Mouse (Mus musculus): ENCODE results near the gene Mettl25. TPM values are rescaled to one million over a fixed set of nuclear protein-coding genes. Genes with fewer than 3 reads are reported as not detected.

The Mettl25 gene
- total RNA-seq, 1 experiment = 14.2 TPM

DNA sequence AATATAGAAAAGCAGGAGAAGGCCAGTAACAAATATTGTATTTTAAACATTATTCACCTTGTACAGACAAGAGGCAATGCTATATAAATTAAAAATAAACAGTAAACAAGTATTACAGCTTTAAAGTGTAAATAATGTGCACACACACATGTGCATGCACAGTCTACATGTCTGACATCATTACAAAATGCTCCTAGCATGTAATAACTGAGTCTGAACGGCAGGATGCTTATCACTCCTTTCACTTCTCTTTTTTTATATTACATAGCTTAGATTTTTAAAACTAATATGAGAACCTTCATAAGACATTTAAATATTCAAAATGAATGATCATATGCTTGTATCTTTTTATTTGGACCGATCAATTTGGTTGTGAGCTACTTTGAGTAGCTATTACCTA, 77.2 kb downstream of the Mettl25 start:
- H3K4me1 ChIP-seq (ENCODE audit: control insufficient read depth in 2 of 2, insufficient read depth in 2 of 2, low read length in 2 of 2, poor library complexity in 1 of 2) = no peaks in the 10 kb centered on the region

DNA sequence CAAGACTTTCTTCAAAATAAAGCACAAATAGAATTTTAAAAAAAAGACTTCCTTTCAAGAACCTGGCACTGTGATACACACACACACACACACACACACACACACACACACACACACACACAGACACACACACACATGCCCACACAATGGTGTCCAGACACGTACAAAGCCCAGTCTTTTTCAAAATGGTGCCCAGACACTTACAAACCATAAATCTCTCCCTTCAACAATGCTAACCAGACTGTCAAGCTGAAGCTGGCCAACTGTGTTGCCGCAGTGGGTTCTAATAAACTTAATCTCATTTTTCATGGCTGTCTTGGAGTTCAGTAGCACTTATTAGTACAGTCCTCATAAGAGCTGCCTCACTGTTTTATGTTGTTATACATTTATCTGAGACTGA, 80.7 kb downstream of the Mettl25 start:
- Histone ChIP-seq H3K27ac (ENCODE audit: insufficient read depth, low read depth, low read length, poor library complexity, severe bottlenecking) (no peak overlapping the region), H3K9me3 (ENCODE audit: control insufficient read depth, insufficient read depth, low read depth, low read length) (no peaks in the 10 kb centered on the region), H3K36me3 (ENCODE audit: control insufficient read depth, insufficient read depth, low read length, poor library complexity, severe bottlenecking) (no peaks in the 10 kb centered on the region), H3K4me1 (ENCODE audit: control insufficient read depth in 2 of 2, insufficient read depth in 2 of 2, low read length in 2 of 2, poor library complexity in 1 of 2) (no peaks in the 10 kb centered on the region), H3K4me3 (ENCODE audit: insufficient read depth in 1 of 2, low read depth in 1 of 2, low read length in 2 of 2, poor library complexity in 1 of 2, severe bottlenecking in 1 of 2) (no peak overlapping the region), H3K9ac (ENCODE audit: insufficient read depth, low read depth, low read length, poor library complexity, severe bottlenecking) (no peak overlapping the region)
- TF ChIP-seq HCFC1 (IDR thresholded peaks at IDR 0.05; ENCODE audit: borderline replicate concordance, insufficient read depth, low read length) (no peak), ZC3H11A (IDR thresholded peaks at IDR 0.05; ENCODE audit: borderline replicate concordance, low read depth, low read length) (no peak), ZNF384 (IDR thresholded peaks at IDR 0.05; ENCODE audit: low read depth, low read length) (no peak), CHD2 (IDR thresholded peaks at IDR 0.05; ENCODE audit: low read depth, low read length) (no peak), MAFK (IDR thresholded peaks at IDR 0.05; ENCODE audit: insufficient read depth, low read depth, low read length) (no peak)
- in situ Hi-C loops (cut with MboI; ENCODE audit: low sequenced_read_pairs in 2 of 2, unreplicated experiment in 2 of 2) = no loop called here
- no peak for DNase-seq (ENCODE audit: low read depth, low spot score)

More for the DNA sequence above, 77.2 kb downstream of the Mettl25 start:
- in situ Hi-C loops (cut with MboI; ENCODE audit: low sequenced_read_pairs in 2 of 2, unreplicated experiment in 2 of 2) = no loop called here
- no peak overlapping the region for H3K9ac ChIP-seq (ENCODE audit: insufficient read depth, low read depth, low read length, poor library complexity, severe bottlenecking)
- no peak for DNase-seq (ENCODE audit: low read depth, low spot score)
- H3K36me3 ChIP-seq (ENCODE audit: control insufficient read depth, insufficient read depth, low read length, poor library complexity, severe bottlenecking) = no peaks in the 10 kb centered on the region
- H3K27ac ChIP-seq (ENCODE audit: insufficient read depth, low read depth, low read length, poor library complexity, severe bottlenecking) = no peak overlapping the region
- H3K4me3 ChIP-seq (ENCODE audit: insufficient read depth in 1 of 2, low read depth in 1 of 2, low read length in 2 of 2, poor library complexity in 1 of 2, severe bottlenecking in 1 of 2) = no peak overlapping the region
- no peak for TF ChIP-seq HCFC1 (IDR thresholded peaks at IDR 0.05; ENCODE audit: borderline replicate concordance, insufficient read depth, low read length)
- no peak for TF ChIP-seq ZC3H11A (IDR thresholded peaks at IDR 0.05; ENCODE audit: borderline replicate concordance, low read depth, low read length)
- no peak for TF ChIP-seq ZNF384 (IDR thresholded peaks at IDR 0.05; ENCODE audit: low read depth, low read length)
- no peak for TF ChIP-seq MAFK (IDR thresholded peaks at IDR 0.05; ENCODE audit: insufficient read depth, low read depth, low read length)
- no peak for TF ChIP-seq CHD2 (IDR thresholded peaks at IDR 0.05; ENCODE audit: low read depth, low read length)
- no peaks in the 10 kb centered on the region for H3K9me3 ChIP-seq (ENCODE audit: control insufficient read depth, insufficient read depth, low read depth, low read length)

DNA sequence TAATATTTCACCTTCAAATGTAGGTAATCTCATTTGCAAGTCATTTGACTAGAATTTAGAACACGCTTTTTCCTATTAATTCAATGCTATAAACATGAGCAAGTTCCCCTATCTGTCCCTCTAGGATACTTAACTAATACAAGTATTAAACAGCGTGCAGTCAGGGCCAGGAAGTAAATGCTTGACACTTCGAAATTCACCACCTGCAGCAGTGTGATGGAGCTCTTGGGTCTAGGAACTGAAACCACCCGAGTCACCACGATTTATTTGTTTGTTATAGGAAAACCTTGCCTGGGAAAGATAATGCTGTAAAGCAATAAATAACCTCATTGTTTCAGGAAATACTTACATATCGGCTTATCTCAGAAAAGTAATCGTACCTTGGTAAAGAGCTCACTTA, 81.1 kb downstream of the Mettl25 start:
- in situ Hi-C loops (cut with MboI; ENCODE audit: low sequenced_read_pairs in 2 of 2, unreplicated experiment in 2 of 2) = no loop called here
- no peak for DNase-seq (ENCODE audit: low read depth, low spot score)
- no peak overlapping the region for H3K27ac ChIP-seq (ENCODE audit: insufficient read depth, low read depth, low read length, poor library complexity, severe bottlenecking)

DNA sequence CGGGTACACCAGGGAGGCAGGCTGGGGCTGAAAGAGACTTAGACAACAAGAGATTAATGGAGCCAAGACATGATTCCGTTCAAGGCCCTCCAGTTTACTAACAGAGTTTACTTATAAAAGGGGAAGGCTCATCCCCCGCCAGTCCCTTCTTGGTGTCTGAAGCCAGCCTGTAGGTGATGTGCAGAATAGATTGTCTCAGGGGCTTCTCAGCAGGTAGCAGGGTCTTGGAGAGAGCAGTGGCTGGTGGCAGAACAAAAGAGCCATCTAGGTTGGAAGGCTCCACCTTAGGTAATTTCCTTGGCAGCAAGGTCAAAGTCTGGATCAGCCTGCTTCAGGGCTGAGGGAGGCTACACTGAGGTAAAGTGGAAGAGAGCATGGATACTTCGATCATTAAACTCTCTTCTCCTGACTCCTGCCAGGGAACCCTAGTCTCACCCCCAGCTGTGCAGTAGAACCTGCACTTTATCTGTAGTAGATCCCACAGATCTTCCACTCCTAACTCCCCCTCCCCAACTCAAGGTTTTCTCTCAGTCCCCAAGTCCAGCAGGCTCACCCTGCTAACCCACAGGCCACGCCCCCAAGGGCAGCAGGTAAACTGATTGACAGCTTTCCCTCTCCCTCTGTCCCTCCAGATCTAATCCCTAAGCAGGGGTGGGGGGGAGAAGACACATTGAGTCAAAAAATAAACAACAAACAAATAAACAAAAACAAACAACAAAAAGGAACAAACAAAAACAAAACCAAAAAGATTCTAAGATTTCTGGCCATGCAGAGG, 87.2 kb downstream of the Mettl25 start:
- no peaks in the 10 kb centered on the region for H3K36me3 ChIP-seq (ENCODE audit: control insufficient read depth, insufficient read depth, low read length, poor library complexity, severe bottlenecking)
- H3K4me1 ChIP-seq (ENCODE audit: control insufficient read depth in 2 of 2, insufficient read depth in 2 of 2, low read length in 2 of 2, poor library complexity in 1 of 2) = peaks cover 4 to 5% of the 10 kb centered on the region in 2 experiments; a peak in 2 of 4 replicates
- DNase-seq (ENCODE audit: low read depth, low spot score) = peak; percentile 34
- H3K4me3 ChIP-seq (ENCODE audit: insufficient read depth in 1 of 2, low read depth in 1 of 2, low read length in 2 of 2, poor library complexity in 1 of 2, severe bottlenecking in 1 of 2) = no peak overlapping the region
- in situ Hi-C loops (cut with MboI; ENCODE audit: low sequenced_read_pairs in 2 of 2, unreplicated experiment in 2 of 2) = no loop called here
- peak overlapping the region; percentile 75; the same call in 1 of the 2 replicates for H3K27ac ChIP-seq (ENCODE audit: insufficient read depth, low read depth, low read length, poor library complexity, severe bottlenecking)
- H3K9me3 ChIP-seq (ENCODE audit: control insufficient read depth, insufficient read depth, low read depth, low read length) = no peaks in the 10 kb centered on the region
- H3K9ac ChIP-seq (ENCODE audit: insufficient read depth, low read depth, low read length, poor library complexity, severe bottlenecking) = no peak overlapping the region
- TF ChIP-seq ZC3H11A (IDR thresholded peaks at IDR 0.05; ENCODE audit: borderline replicate concordance, low read depth, low read length) (no peak), CHD2 (IDR thresholded peaks at IDR 0.05; ENCODE audit: low read depth, low read length) (no peak), ZNF384 (IDR thresholded peaks at IDR 0.05; ENCODE audit: low read depth, low read length) (no peak)

More for the DNA sequence above, 81.1 kb downstream of the Mettl25 start:
- Histone ChIP-seq H3K4me3 (ENCODE audit: insufficient read depth in 1 of 2, low read depth in 1 of 2, low read length in 2 of 2, poor library complexity in 1 of 2, severe bottlenecking in 1 of 2) (no peak overlapping the region), H3K4me1 (ENCODE audit: control insufficient read depth in 2 of 2, insufficient read depth in 2 of 2, low read length in 2 of 2, poor library complexity in 1 of 2) (no peaks in the 10 kb centered on the region), H3K36me3 (ENCODE audit: control insufficient read depth, insufficient read depth, low read length, poor library complexity, severe bottlenecking) (no peaks in the 10 kb centered on the region), H3K9me3 (ENCODE audit: control insufficient read depth, insufficient read depth, low read depth, low read length) (no peaks in the 10 kb centered on the region), H3K9ac (ENCODE audit: insufficient read depth, low read depth, low read length, poor library complexity, severe bottlenecking) (no peak overlapping the region)
- no peak for TF ChIP-seq HCFC1 (IDR thresholded peaks at IDR 0.05; ENCODE audit: borderline replicate concordance, insufficient read depth, low read length)
- TF ChIP-seq MAFK (IDR thresholded peaks at IDR 0.05; ENCODE audit: insufficient read depth, low read depth, low read length) = no peak
- no peak for TF ChIP-seq CHD2 (IDR thresholded peaks at IDR 0.05; ENCODE audit: low read depth, low read length)
- no peak for TF ChIP-seq ZNF384 (IDR thresholded peaks at IDR 0.05; ENCODE audit: low read depth, low read length)
- TF ChIP-seq ZC3H11A (IDR thresholded peaks at IDR 0.05; ENCODE audit: borderline replicate concordance, low read depth, low read length) = no peak

All from ES-E14 (cell line).